Mouse (Mus musculus) intestine, embryonic 16.5 days (tissue): Measurements from ENCODE around the gene Clic4. TPM values are rescaled to one million over a fixed set of nuclear protein-coding genes. Genes with fewer than 3 reads are reported as not detected.
"Not testable (repeated sequence)": the region's sequence is repeated elsewhere in the genome, so short reads cannot be mapped to it uniquely, and the experiment has no call there.

Source experiments
- ATAC-seq: fragments of 200-750 bp; cut with Nextera tagmentation; 2 replicates; pipeline ENCODE4 v1.8.0; 2017; ENCODE audit warnings: moderate TSS enrichment, moderate library complexity
- H3K27ac ChIP-seq: fragments of 300-500 bp; sonication (generic); 2 replicates; pipeline ENCODE4 v1.5.1; 2014; ENCODE audit warnings: mild to moderate bottlenecking, low read length
- H3K27me3 ChIP-seq: fragments of 300-500 bp; sonication (generic); replicated peaks from 2 replicates; pipeline ENCODE4 v1.6.1; 2014; ENCODE audit warnings: low read length, control low read depth, mixed read lengths; ENCODE audit not compliant: control insufficient read depth, insufficient read depth
- H3K36me3 ChIP-seq: fragments of 300-500 bp; sonication (generic); 2 replicates; pipeline ENCODE4 v1.6.1; 2014; ENCODE audit warnings: low read length, control low read depth; ENCODE audit not compliant: control insufficient read depth, insufficient read depth
- H3K4me1 ChIP-seq: fragments of 300-500 bp; sonication (generic); 2 replicates; pipeline ENCODE4 v1.6.1; 2014; ENCODE audit warnings: low read length, control low read depth, mixed read lengths; ENCODE audit not compliant: control insufficient read depth, insufficient read depth
- H3K4me2 ChIP-seq: fragments of 300-500 bp; sonication (generic); 2 replicates; pipeline ENCODE4 v1.6.1; 2014; ENCODE audit warnings: low read depth, low read length, control low read depth
- H3K4me3 ChIP-seq: fragments of 300-500 bp; sonication (generic); 2 replicates; pipeline ENCODE4 v1.5.1; 2014; ENCODE audit warnings: mild to moderate bottlenecking, low read length
- H3K9ac ChIP-seq: fragments of 300-500 bp; sonication (generic); 2 replicates; pipeline ENCODE4 v1.6.1; 2014; ENCODE audit warnings: low read depth, low read length
- H3K9me3 ChIP-seq: fragments of 300-500 bp; sonication (generic); 2 replicates; pipeline ENCODE4 v1.6.1; 2016; ENCODE audit warnings: low read length, control low read depth; ENCODE audit not compliant: control insufficient read depth
- WGBS: fragments of 180-500 bp; shearing (Covaris S2); extraction: QIAGEN DNeasy Blood & Tissue Kit; methylation state at CpG from one replicate; pipeline ENCODE4 v1.1.7; 2014; 5-methylcytosine and 5-hydroxymethylcytosine counted together
- polyA plus RNA-seq: library from polyadenylated mRNA; unstranded; fragments of >200 nt; fragmentation: Nextera tagmentation; extraction: Ambion mirVana; gene quantifications from 2 replicates; pipeline ENCODE4 v1.2.1, GENCODE M21; 2015

Gene Clic4
- polyA plus RNA-seq, 1 experiment from 2014 or later = 107 TPM

- no peaks in the 10 kb centered on the region for H3K36me3 ChIP-seq
- ATAC-seq = peak; percentile 12; the same call in 1 of the 2 replicates
- no peaks in the 10 kb centered on the region for H3K27me3 ChIP-seq
- H3K27ac ChIP-seq = peak overlapping the region; percentile 13; the same call in 1 of the 2 replicates
- H3K9ac ChIP-seq = no peak overlapping the region
- no peak overlapping the region for H3K4me2 ChIP-seq
- 53% methylated on average over 8 of the region's 8 CpGs for WGBS
- no peaks in the 10 kb centered on the region for H3K9me3 ChIP-seq
- H3K4me1 ChIP-seq = peaks cover 29% of the 10 kb centered on the region
- H3K4me3 ChIP-seq = no peak overlapping the region
These were observed 12.8 kb upstream of the Clic4 start for GRCm38 (mm10) chr4:135285436-135285835.

DNA sequence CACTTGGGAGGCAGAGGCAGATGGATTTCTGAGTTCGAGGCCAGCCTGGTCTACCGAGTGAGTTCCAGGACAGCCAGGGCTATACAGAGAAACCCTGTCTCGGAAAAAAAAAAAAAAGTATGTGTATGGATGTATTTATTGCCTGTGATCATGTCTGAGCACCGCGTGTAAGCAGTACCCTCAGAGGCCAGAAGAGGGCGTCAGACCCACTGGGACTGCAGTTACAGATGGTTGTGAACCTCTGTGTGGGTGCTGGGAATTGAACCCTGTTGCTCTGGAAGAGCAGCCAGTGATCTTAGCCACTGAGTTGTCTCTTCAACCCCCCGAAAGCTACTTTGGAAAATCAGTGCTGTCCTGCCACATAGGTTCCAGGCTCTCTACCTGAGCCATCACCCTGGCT is 11.3 kb upstream of the Clic4 start:
- H3K27ac ChIP-seq = no peak overlapping the region
- 83% methylated on average over 7 of the region's 7 CpGs for WGBS
- ATAC-seq = no peak
- H3K9ac ChIP-seq = no peak overlapping the region
- no peak overlapping the region for H3K4me3 ChIP-seq
- no peaks in the 10 kb centered on the region for H3K36me3 ChIP-seq
- no peaks in the 10 kb centered on the region for H3K27me3 ChIP-seq
- no peak overlapping the region for H3K4me2 ChIP-seq
- H3K9me3 ChIP-seq = no peaks in the 10 kb centered on the region
- peaks cover 29% of the 10 kb centered on the region for H3K4me1 ChIP-seq

DNA sequence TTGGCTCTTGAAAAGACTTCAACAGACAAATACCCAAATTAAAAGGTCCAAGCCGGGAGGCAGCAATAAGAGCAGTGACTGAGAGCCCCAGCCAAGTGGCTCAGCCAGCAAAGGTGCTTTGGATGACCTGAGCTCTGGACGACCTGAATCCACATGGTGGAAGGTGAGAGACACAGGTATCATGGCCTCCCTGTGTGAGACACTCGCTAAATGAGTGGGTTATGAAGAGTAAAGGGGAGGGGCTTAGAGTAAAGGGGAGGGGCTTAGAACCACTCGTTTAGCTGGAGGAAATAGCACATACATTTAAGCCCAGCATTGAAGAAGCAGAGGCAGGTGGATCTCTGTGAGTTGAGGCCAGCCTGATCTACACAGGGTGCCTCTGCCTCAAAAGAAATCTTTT is 10.8 kb upstream of the Clic4 start:
- no peak overlapping the region for H3K4me2 ChIP-seq
- no peak overlapping the region for H3K4me3 ChIP-seq
- no peak overlapping the region for H3K9ac ChIP-seq
- H3K4me1 ChIP-seq = peaks cover 26% of the 10 kb centered on the region
- H3K27ac ChIP-seq = no peak overlapping the region
- H3K27me3 ChIP-seq = no peaks in the 10 kb centered on the region
- no peaks in the 10 kb centered on the region for H3K9me3 ChIP-seq
- 75% methylated on average over 4 of the region's 4 CpGs for WGBS
- no peak for ATAC-seq
- H3K36me3 ChIP-seq = no peaks in the 10 kb centered on the region

- H3K27me3 ChIP-seq = no peaks in the 10 kb centered on the region
- no peak overlapping the region for H3K4me2 ChIP-seq
- H3K27ac ChIP-seq = no peak overlapping the region
- ATAC-seq = no peak
- H3K36me3 ChIP-seq = no peaks in the 10 kb centered on the region
- peaks cover 22% of the 10 kb centered on the region for H3K4me1 ChIP-seq
- H3K4me3 ChIP-seq = no peak overlapping the region
- H3K9me3 ChIP-seq = no peaks in the 10 kb centered on the region
- H3K9ac ChIP-seq = no peak overlapping the region
- WGBS = 57% methylated on average over 13 of the region's 13 CpGs
These were observed 10.2 kb upstream of the Clic4 start for GRCm38 (mm10) chr4:135282651-135283290.

GRCm38 (mm10) chr4:135280016-135280415 is 7.4 kb upstream of the Clic4 start:
- not testable (repeated sequence) for H3K4me1 ChIP-seq, H3K4me3 ChIP-seq, H3K4me2 ChIP-seq, H3K9ac ChIP-seq, H3K27ac ChIP-seq, H3K36me3 ChIP-seq, H3K9me3 ChIP-seq, H3K27me3 ChIP-seq, ATAC-seq
- 67% methylated on average over 2 of the region's 2 CpGs for WGBS

DNA sequence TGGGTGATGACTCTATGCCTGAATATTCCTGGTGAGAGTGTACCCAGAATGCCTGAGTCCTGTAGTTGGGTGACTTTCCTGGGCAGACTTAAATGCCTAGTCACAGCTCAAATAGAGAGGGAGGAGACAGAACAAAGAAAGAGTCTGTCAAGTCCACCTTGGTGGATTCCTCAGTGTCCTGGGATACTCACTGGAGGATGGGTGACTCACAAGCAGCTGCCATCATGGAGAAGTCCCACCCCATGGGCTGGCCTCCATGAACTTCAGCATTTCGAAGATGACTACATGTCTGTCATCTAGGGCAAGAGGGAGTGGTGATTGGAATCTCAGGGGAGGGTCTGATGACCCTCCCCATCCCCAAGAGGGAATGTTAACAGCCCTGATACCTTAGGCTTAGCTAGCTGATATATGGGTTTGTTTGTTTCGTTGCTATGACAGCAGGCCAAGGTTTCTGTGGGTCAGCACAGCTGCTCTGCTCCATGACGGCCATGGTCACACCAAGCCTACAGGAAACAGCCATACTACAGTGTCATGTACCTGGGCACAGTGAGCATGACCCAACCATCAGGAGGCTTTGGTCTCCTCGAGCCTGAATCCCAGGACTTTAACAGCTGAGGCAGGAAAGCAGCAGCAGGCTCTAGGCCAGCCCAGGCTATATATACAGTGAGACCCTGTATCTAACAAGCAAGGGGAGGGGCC is 4.2 kb upstream of the Clic4 start:
- WGBS = 35% methylated on average over 4 of the region's 4 CpGs
- ATAC-seq = no peak
- H3K36me3 ChIP-seq = no peaks in the 10 kb centered on the region
- H3K4me2 ChIP-seq = no peak overlapping the region
- H3K4me3 ChIP-seq = no peak overlapping the region
- H3K9ac ChIP-seq = no peak overlapping the region
- no peaks in the 10 kb centered on the region for H3K9me3 ChIP-seq
- H3K27ac ChIP-seq = peak overlapping the region; percentile 16; the same call in 1 of the 2 replicates
- H3K4me1 ChIP-seq = peaks cover 15% of the 10 kb centered on the region
- no peaks in the 10 kb centered on the region for H3K27me3 ChIP-seq

DNA sequence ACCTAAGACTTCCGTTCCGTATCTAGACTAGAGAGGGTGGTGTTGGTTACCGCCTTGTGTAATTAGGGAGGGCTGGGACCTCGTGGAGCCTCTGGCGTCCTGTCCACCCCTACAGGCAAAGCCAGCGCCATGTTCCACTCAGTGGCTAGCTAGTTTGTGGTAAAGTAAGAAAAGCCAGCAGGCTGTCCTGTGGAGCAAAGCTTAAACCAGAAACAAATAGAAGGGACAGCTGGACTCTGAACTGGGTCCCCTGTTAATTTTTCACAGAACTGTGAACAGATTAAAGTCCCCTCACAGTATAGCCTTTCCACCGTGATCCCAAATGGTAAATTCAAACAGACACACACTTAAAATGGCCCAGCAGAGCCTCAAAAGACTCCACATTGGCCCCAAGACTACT is 2.1 kb upstream of the Clic4 start:
- H3K27ac ChIP-seq = peak overlapping the region; percentile 82
- H3K4me1 ChIP-seq = peaks cover 29% of the 10 kb centered on the region
- ATAC-seq = no peak
- WGBS = 59% methylated on average over 7 of the region's 7 CpGs
- no peak overlapping the region for H3K4me3 ChIP-seq
- H3K4me2 ChIP-seq = no peak overlapping the region
- H3K9me3 ChIP-seq = no peaks in the 10 kb centered on the region
- H3K27me3 ChIP-seq = no peaks in the 10 kb centered on the region
- no peak overlapping the region for H3K9ac ChIP-seq
- H3K36me3 ChIP-seq = no peaks in the 10 kb centered on the region

DNA sequence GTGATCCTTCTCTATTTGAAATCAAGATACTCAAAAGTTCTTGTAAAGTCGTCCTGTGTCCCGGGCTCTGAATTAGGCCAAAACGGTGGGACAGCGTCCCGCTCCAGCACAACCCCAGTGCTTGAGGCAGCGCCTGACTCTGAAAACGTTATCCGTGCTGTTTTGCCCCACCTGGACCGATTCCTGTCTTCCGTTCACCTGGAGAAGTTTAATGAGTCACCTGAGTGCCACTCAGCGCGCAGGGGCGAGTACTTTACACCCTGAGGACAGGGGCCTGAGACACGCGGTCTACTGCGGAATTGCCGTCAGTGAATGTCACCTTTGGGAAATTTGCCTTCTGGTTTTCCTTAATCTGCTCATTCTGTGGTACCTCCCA is 681 bp upstream of the Clic4 start:
- ATAC-seq = peak; percentile 44
- H3K9ac ChIP-seq = peak overlapping the region; percentile 57
- H3K27ac ChIP-seq = peak overlapping the region; percentile 68
- H3K4me3 ChIP-seq = peak overlapping the region; percentile 46
- no peaks in the 10 kb centered on the region for H3K36me3 ChIP-seq
- peaks cover 35% of the 10 kb centered on the region for H3K4me1 ChIP-seq
- H3K9me3 ChIP-seq = no peaks in the 10 kb centered on the region
- 5% methylated on average over 17 of the region's 17 CpGs for WGBS
- H3K4me2 ChIP-seq = peak overlapping the region; percentile 55
- no peaks in the 10 kb centered on the region for H3K27me3 ChIP-seq

DNA sequence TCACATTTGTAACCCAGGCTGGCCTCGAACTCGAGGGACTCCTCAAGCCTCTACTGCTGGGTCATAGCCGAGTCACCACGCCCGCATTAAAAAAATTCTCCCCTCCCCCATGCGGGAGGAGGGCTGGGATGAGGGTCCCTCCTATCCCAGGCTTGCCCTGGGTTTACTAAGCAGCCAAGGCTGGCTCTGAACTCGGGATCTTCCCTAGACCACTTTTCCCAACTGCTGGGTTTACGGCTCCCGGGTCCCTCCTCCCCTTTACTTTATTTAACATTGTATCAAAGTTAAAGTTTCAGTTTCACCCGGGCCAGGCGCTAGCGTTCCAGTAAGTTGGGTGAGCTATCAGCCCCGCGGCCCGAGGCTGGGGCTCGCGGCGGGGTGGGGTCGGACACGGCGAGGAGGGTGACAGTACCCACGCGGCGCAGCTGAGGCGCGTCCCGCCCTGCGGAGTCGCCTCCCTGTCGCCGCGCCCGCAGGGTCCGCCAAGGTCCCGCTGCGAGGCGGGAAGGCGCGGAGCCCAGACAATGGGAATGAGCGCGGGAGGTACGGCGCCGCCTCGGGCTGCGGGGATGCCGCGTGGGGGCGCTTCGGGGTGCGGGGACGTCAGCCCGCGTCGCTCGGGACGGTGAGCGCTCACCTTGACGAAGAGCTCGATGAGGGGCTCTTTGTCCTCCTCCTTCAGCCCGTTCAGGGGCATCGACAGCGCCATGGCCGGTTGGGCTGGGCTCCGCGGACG is 565 bp downstream of the Clic4 start:
- peak overlapping the region; percentile 92 for H3K9ac ChIP-seq
- peaks cover 42% of the 10 kb centered on the region for H3K4me1 ChIP-seq
- H3K4me2 ChIP-seq = peak overlapping the region; percentile 65
- no peaks in the 10 kb centered on the region for H3K27me3 ChIP-seq
- 0% methylated on average over 66 of the region's 67 CpGs for WGBS
- peak; percentile 30; the same call in 1 of the 2 replicates for ATAC-seq
- H3K36me3 ChIP-seq = no peaks in the 10 kb centered on the region
- H3K9me3 ChIP-seq = no peaks in the 10 kb centered on the region
- H3K4me3 ChIP-seq = peak overlapping the region; percentile 62
- peak overlapping the region; percentile 97 for H3K27ac ChIP-seq
